Mouse (Mus musculus): ENCODE measurements around the gene Cox20. TPM values are rescaled to one million over a fixed set of nuclear protein-coding genes. Genes with fewer than 3 reads are reported as not detected.
A peak's percentile ranks its signal among the peaks of the same experiment; 100 is the strongest.

Cox20 gene
- polyA plus RNA-seq, 1 experiment, result 62.8 TPM

- H3K27ac ChIP-seq (ENCODE audit: insufficient read depth, low read length), result peak overlapping the region; percentile 21
- peaks cover 5% of the 10 kb centered on the region; the same call in 1 of the 2 replicates for H3K4me1 ChIP-seq (ENCODE audit: control insufficient read depth, insufficient read depth, low read length)
- TF ChIP-seq POLR2A (IDR thresholded peaks at IDR 0.05; ENCODE audit: extremely low read depth, insufficient read depth, low read length) (no peak), CTCF (IDR thresholded peaks at IDR 0.05; ENCODE audit: extremely low read depth, insufficient read depth, low read length) (no peak)
- H3K4me3 ChIP-seq (ENCODE audit: insufficient read depth, low read length), result no peak overlapping the region
These were observed 49.2 kb downstream of the Cox20 start for GRCm38 (mm10) chr1:178368121-178368520.

GRCm38 (mm10) chr1:178368548-178369271 is 49.8 kb downstream of the Cox20 start:
- Histone ChIP-seq H3K4me3 (ENCODE audit: insufficient read depth, low read length) (peak overlapping the region; percentile 57), H3K4me1 (ENCODE audit: control insufficient read depth, insufficient read depth, low read length) (peaks cover 5% of the 10 kb centered on the region; the same call in 1 of the 2 replicates), H3K27ac (ENCODE audit: insufficient read depth, low read length) (peak overlapping the region; percentile 90)
- TF ChIP-seq CTCF (IDR thresholded peaks at IDR 0.05; ENCODE audit: extremely low read depth, insufficient read depth, low read length) (no peak), POLR2A (IDR thresholded peaks at IDR 0.05; ENCODE audit: extremely low read depth, insufficient read depth, low read length) (peak; percentile 76)

GRCm38 (mm10) chr1:178369272-178369651 is 50.3 kb downstream of the Cox20 start:
- peak overlapping the region; percentile 90 for H3K27ac ChIP-seq (ENCODE audit: insufficient read depth, low read length)
- no peak for TF ChIP-seq POLR2A (IDR thresholded peaks at IDR 0.05; ENCODE audit: extremely low read depth, insufficient read depth, low read length)
- TF ChIP-seq CTCF (IDR thresholded peaks at IDR 0.05; ENCODE audit: extremely low read depth, insufficient read depth, low read length), result no peak
- H3K4me1 ChIP-seq (ENCODE audit: control insufficient read depth, insufficient read depth, low read length), result peaks cover 5% of the 10 kb centered on the region; the same call in 1 of the 2 replicates
- H3K4me3 ChIP-seq (ENCODE audit: insufficient read depth, low read length), result peak overlapping the region; percentile 57

Other genes starting within 250 kb of the Cox20 start
- 10.0 and 10.7 TPM in 2 replicates for gene Desi2, start 131.7 kb upstream of the Cox20 start, polyA plus RNA-seq (2012; rRNA removed)
- 317 and 349 TPM in 2 replicates for gene Hnrnpu, start 18.7 kb downstream of the Cox20 start, polyA plus RNA-seq (2012; rRNA removed)
- 7.0 and 7.3 TPM in 2 replicates for gene Efcab2, start 87.0 kb downstream of the Cox20 start, polyA plus RNA-seq (2012; rRNA removed)
- gene Kif26b, start 210.0 kb downstream of the Cox20 start, polyA plus RNA-seq (2012; rRNA removed), result 1.9 TPM in 2 replicates